Mouse (Mus musculus) Patski (cell line): Measurements from ENCODE around the gene Tom1l2. TPM values are rescaled to one million over a fixed set of nuclear protein-coding genes. Genes with fewer than 3 reads are reported as not detected.

ENCODE experiments used
- ATAC-seq: fragments of 100-300 bp; one replicate; pipeline ENCODE4 v1.8.0; 2021
- CTCF ChIA-PET: fragments of 350-600 bp; sonication (Branson Sonifier 250); formaldehyde crosslinking; loops from one replicate; lab custom pipeline; 2022; ENCODE audit warnings: inconsistent platforms; lab: Charles Lee
- POLR2A ChIA-PET: fragments of 350-600 bp; sonication (Branson Sonifier 250); formaldehyde crosslinking; loops from one replicate; lab custom pipeline; 2022; ENCODE audit warnings: antibody characterized with exemption, inconsistent platforms; lab: Charles Lee
- DNase-seq: peaks from one replicate; pipeline ENCODE4 v3.0.0-alpha.2; 2011; ENCODE audit warnings: low read depth, low spot score
- H3K27me3 ChIP-seq: fragments of 371-371 bp; one replicate; pipeline ENCODE4 v1.5.1; 2021
- CTCF ChIP-seq: fragments of 100-300 bp; IDR thresholded peaks from one replicate; pipeline ENCODE4 v1.5.1; 2021
- in situ Hi-C: fragments of 300-500 bp; cut with MboI; formaldehyde crosslinking; loops from 3 replicates; pipeline ENCODE4 v1.11.1; 2018; ENCODE audit warnings: low pct_unique_long_range_greater_than_20kb, mixed read lengths
- polyA plus RNA-seq: library from polyadenylated mRNA; unstranded; gene quantifications from one replicate; pipeline ENCODE4 v1.2.3, GENCODE M21; 2021

Gene Tom1l2
- polyA plus RNA-seq, 1 experiment from 2014 or later = 55.5 TPM

- no peaks in the 10 kb centered on the region for H3K27me3 ChIP-seq
- TF ChIP-seq CTCF = no peak
- DNase-seq = no peak
- ChIA-PET POLR2A (interaction anchor here (0.6 kb wide), 1 partner anchor 40 kb away, joined by 3 read pairs; no protein-coding TSS in a partner anchor), CTCF (interaction anchor here (1.1 to 1.9 kb wide), 5 partner anchors 12 to 28 kb away, joined by 3 to 5 read pairs (median 4); no protein-coding TSS in a partner anchor)
- in situ Hi-C loops = no loop called here
- ATAC-seq = no peak
Measured at GRCm38 (mm10) chr11:60320426-60321037, 32.2 kb downstream of the Tom1l2 start.

- in situ Hi-C loops = no loop called here
- ATAC-seq = no peak
- no peaks in the 10 kb centered on the region for H3K27me3 ChIP-seq
- CTCF ChIA-PET = interaction anchor here (1.5 to 1.9 kb wide), 3 partner anchors 12 to 27 kb away, joined by 4 to 7 read pairs (median 5); no protein-coding TSS in a partner anchor
- TF ChIP-seq CTCF = no peak
- POLR2A ChIA-PET = interaction anchor here (0.6 kb wide), 1 partner anchor 20 kb away, joined by 4 read pairs; no protein-coding TSS in a partner anchor
- DNase-seq = no peak
Measured at GRCm38 (mm10) chr11:60319257-60320066, 33.2 kb downstream of the Tom1l2 start.

- ATAC-seq (peak; percentile 37), DNase-seq (no peak)
- POLR2A ChIA-PET = interaction anchor here (0.6 kb wide), 1 partner anchor 19 kb away, joined by 4 read pairs; no protein-coding TSS in a partner anchor
- CTCF ChIA-PET = interaction anchor here (1.6 kb wide), 1 partner anchor 26 kb away, joined by 7 read pairs; no protein-coding TSS in a partner anchor
- TF ChIP-seq CTCF = no peak
- in situ Hi-C loops = no loop called here
- H3K27me3 ChIP-seq = no peaks in the 10 kb centered on the region
Measured at GRCm38 (mm10) chr11:60318716-60319115, 34.0 kb downstream of the Tom1l2 start.

GRCm38 (mm10) chr11:60317376-60318102 lies 35.2 kb downstream of the Tom1l2 start:
- no peak for ATAC-seq
- H3K27me3 ChIP-seq = no peaks in the 10 kb centered on the region
- ChIA-PET POLR2A (interaction anchor here (1.0 kb wide), 1 partner anchor 166 kb away, joined by 4 read pairs; no protein-coding TSS in a partner anchor), CTCF (interaction anchor here (1.1 to 1.6 kb wide), 3 partner anchors 25 to 240 kb away, joined by 3 to 7 read pairs (median 3); partner anchors contain the start of gene Drc3)
- in situ Hi-C loops = no loop called here
- DNase-seq = no peak
- no peak for TF ChIP-seq CTCF

GRCm38 (mm10) chr11:60316883-60317282 lies 35.8 kb downstream of the Tom1l2 start:
- POLR2A ChIA-PET = interaction anchor here (1.0 kb wide), 1 partner anchor 166 kb away, joined by 4 read pairs; no protein-coding TSS in a partner anchor
- ATAC-seq (no peak), DNase-seq (no peak)
- H3K27me3 ChIP-seq = no peaks in the 10 kb centered on the region
- in situ Hi-C loops = no loop called here
- CTCF ChIA-PET = interaction anchor here (1.1 to 1.4 kb wide), 3 partner anchors 36 to 470 kb away, joined by 3 read pairs; partner anchors contain the start of gene Drc3
- no peak for TF ChIP-seq CTCF

GRCm38 (mm10) chr11:60316250-60316649 lies 36.5 kb downstream of the Tom1l2 start:
- in situ Hi-C loops = no loop called here
- ATAC-seq (no peak), DNase-seq (no peak)
- POLR2A ChIA-PET = no interaction called here
- no peak for TF ChIP-seq CTCF
- CTCF ChIA-PET = interaction anchor here (1.1 to 1.4 kb wide), 3 partner anchors 37 to 469 kb away, joined by 3 read pairs; partner anchors contain the start of gene Drc3
- no peaks in the 10 kb centered on the region for H3K27me3 ChIP-seq

- DNase-seq (peak; percentile 94), ATAC-seq (peak; percentile 75)
- H3K27me3 ChIP-seq = no peaks in the 10 kb centered on the region
- in situ Hi-C loops = loop anchor here (5.0 kb wide), 1 partner anchor 41 kb away; the partner anchor contains the start of genes Drc3 and Tom1l2
- ChIA-PET POLR2A (interaction anchor here (1.2 to 1.4 kb wide), 2 partner anchors 12 to 41 kb away, joined by 3 to 4 read pairs; no protein-coding TSS in a partner anchor), CTCF (interaction anchor here (1.0 to 1.5 kb wide), 6 partner anchors 9 to 100 kb away, joined by 3 to 5 read pairs (median 3); no protein-coding TSS in a partner anchor)
- TF ChIP-seq CTCF = no peak
Measured at GRCm38 (mm10) chr11:60311025-60311854, 41.5 kb downstream of the Tom1l2 start.

- ChIA-PET POLR2A (interaction anchor here (1.4 kb wide), 1 partner anchor 42 kb away, joined by 3 read pairs; no protein-coding TSS in a partner anchor), CTCF (interaction anchor here (1.0 kb wide), 1 partner anchor 17 kb away, joined by 3 read pairs; no protein-coding TSS in a partner anchor)
- in situ Hi-C loops = loop anchor here (5.0 kb wide), 2 partner anchors 42 to 102 kb away; partner anchors contain the start of genes Drc3 and Tom1l2
- TF ChIP-seq CTCF = no peak
- DNase-seq = no peak
- no peak for ATAC-seq
- H3K27me3 ChIP-seq = no peaks in the 10 kb centered on the region
Measured at GRCm38 (mm10) chr11:60309875-60310274, 42.8 kb downstream of the Tom1l2 start.
